Mouse (Mus musculus) cortical plate, adult 2 months (tissue): ENCODE measurements at regions not wholly inside any gene's neighbourhood (a gene's known extent, or its start where the extent isn't known, plus 50 kb on each side); places are given as distances from the start of the nearest gene placed in this dataset.

Experiments used
- H3K27ac ChIP-seq: fragments of 200-500 bp; 2 replicates; pipeline ENCODE4 v1.5.1; 2012; ENCODE audit warnings: low read length, control low read depth, inconsistent platforms; ENCODE audit not compliant: insufficient read depth
- H3K4me1 ChIP-seq: fragments of 200-500 bp; 2 replicates; pipeline ENCODE4 v1.6.1; 2011; ENCODE audit warnings: low read length; ENCODE audit not compliant: control insufficient read depth, insufficient read depth
- H3K4me3 ChIP-seq: fragments of 200-500 bp; 2 replicates; pipeline ENCODE4 v1.5.1; 2011; ENCODE audit warnings: mild to moderate bottlenecking, low read length, control low read depth; ENCODE audit not compliant: insufficient read depth
- CTCF ChIP-seq: fragments of 200-500 bp; IDR thresholded peaks from 2 replicates; pipeline ENCODE4 v1.5.1; 2011; ENCODE audit warnings: mild to moderate bottlenecking, control low read depth, low read length; ENCODE audit not compliant: insufficient read depth; ENCODE audit errors: extremely low read depth
- POLR2A ChIP-seq: fragments of 200-500 bp; IDR thresholded peaks from 2 replicates; pipeline ENCODE4 v1.6.1; 2011; ENCODE audit warnings: mild to moderate bottlenecking, low read length, control low read depth; ENCODE audit not compliant: insufficient read depth; ENCODE audit errors: extremely low read depth

DNA sequence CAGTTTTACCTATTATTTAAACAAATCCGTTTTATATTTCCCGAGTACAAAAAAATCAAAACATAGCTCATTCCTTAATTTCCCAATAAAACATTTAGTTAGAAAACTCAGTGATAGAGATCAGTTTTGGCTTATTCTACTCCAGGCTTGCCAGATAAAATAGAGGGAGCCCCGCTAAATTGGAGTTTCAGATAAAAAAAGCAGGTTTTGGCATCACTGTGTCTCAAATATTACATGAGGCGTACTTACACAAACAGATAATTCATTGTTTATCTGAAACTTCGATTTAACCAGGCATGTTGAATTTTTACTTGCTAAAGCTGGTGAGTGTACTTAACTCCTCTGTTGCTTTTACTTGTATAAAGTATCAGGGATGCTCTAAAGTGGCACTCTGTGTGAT lies 121.5 kb downstream of the Sem1 start:
- Histone ChIP-seq H3K4me3 (no peak overlapping the region), H3K4me1 (no peaks in the 10 kb centered on the region), H3K27ac (no peak overlapping the region)
- no peak for TF ChIP-seq CTCF
- no peak for TF ChIP-seq POLR2A

DNA sequence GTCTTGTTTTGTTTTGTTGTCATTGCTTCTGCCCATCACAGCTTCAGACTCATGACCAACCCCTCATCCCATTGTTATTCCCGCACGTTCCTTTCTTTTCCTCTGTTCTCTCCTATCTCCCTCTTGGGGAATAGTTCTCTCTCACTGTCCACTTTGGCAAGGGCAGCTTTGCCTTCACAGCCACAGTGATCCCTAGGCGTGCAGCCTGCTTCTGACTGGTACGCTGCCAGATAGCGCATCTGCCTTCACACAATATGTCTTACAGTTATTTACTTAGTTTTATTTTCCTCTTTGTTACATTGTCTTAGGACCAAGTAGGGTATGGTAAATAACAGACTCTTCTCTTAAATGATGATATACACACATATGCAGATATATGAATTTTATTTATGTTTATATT lies 122.9 kb downstream of the Sem1 start:
- no peak overlapping the region for H3K27ac ChIP-seq
- H3K4me1 ChIP-seq = no peaks in the 10 kb centered on the region
- TF ChIP-seq CTCF (no peak), POLR2A (no peak)
- H3K4me3 ChIP-seq = no peak overlapping the region

DNA sequence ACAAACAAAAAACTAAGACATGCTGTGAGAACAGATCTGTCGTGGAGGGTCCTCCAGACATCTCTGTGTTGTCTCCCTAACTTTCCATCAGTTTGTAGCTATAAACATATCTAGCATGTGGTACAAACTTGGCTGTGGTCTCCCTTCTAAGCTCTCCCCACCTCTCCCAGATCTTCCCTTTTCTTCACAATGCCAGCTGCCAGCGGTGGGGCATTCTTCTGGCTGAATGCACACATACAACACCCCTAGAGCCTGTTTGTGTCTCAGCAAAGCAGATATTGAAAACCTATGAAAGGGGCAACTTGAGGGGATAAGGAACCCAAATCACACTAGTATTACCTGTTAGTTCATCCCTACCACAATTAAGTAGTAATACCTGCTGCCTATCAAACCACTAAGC lies 124.1 kb downstream of the Sem1 start:
- no peak overlapping the region for H3K4me3 ChIP-seq
- no peaks in the 10 kb centered on the region for H3K4me1 ChIP-seq
- TF ChIP-seq POLR2A = no peak
- TF ChIP-seq CTCF = no peak
- H3K27ac ChIP-seq = no peak overlapping the region

DNA sequence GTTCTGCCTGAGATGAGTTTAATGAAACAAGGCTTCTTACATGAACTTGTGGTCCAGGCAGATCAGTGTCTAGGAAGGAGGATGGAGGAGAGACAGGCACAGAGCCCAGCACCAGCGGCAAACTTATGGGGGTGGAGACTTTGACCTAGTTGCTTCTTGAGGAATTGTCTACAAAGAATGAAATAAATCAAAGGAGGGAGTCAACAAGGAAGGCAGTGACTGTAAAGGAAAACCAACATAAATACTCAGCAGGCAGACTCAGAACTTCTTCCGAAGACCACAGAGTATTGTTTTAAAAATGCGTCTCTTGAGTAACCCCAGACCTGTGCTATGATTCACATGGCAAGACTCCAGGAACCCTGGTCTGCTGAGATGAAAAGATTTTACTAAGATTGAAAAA lies 143.6 kb downstream of the Sem1 start:
- Histone ChIP-seq H3K27ac (no peak overlapping the region), H3K4me1 (no peaks in the 10 kb centered on the region), H3K4me3 (no peak overlapping the region)
- no peak for TF ChIP-seq POLR2A
- no peak for TF ChIP-seq CTCF

DNA sequence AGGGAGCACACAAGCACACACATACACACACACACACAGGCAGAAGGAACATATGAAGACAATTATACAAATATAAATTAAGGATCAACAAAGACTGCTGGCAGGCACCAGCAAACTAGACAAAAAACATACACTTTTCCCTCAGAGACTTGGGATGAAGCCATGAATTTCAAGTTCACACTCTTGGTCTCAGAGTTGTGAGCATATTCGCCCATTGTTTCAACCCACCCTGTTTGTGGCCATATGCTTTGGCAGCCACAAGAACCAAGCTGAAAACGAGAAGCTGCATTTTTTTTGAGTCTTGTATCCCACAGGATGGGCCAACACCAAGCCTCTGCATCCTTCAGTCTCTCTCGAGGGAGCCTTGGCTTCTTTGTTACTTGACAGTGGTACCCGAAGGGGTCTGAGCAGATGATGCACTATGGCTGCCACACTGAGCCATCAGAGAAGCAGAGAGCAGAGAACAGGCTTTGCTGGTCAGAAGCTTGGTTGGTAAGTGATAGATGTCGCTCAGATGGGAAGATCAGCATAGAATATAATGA lies 144.1 kb downstream of the Sem1 start:
- no peak for TF ChIP-seq CTCF
- H3K27ac ChIP-seq = no peak overlapping the region
- no peak overlapping the region for H3K4me3 ChIP-seq
- H3K4me1 ChIP-seq = no peaks in the 10 kb centered on the region

DNA sequence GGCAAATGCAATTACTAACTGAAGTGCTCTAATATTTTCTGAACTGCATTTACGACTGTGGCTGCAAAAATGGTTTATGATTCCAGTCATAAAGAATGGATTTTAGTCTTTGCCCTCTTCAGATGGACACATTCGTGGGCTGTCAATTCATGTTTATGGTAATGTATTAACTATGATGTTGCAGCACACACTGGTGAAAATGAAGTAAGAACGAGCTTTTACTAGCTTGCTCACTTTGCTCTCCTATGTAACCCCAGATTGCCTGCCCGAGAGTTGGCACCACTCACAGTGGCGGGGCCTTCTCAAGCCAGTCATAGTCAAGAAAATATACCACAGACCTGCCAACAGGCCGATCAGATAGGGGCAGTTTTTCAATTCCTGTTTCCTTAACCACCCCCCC lies 145.3 kb downstream of the Sem1 start:
- Histone ChIP-seq H3K4me3 (no peak overlapping the region), H3K4me1 (no peaks in the 10 kb centered on the region), H3K27ac (no peak overlapping the region)
- TF ChIP-seq CTCF (no peak), POLR2A (no peak)

DNA sequence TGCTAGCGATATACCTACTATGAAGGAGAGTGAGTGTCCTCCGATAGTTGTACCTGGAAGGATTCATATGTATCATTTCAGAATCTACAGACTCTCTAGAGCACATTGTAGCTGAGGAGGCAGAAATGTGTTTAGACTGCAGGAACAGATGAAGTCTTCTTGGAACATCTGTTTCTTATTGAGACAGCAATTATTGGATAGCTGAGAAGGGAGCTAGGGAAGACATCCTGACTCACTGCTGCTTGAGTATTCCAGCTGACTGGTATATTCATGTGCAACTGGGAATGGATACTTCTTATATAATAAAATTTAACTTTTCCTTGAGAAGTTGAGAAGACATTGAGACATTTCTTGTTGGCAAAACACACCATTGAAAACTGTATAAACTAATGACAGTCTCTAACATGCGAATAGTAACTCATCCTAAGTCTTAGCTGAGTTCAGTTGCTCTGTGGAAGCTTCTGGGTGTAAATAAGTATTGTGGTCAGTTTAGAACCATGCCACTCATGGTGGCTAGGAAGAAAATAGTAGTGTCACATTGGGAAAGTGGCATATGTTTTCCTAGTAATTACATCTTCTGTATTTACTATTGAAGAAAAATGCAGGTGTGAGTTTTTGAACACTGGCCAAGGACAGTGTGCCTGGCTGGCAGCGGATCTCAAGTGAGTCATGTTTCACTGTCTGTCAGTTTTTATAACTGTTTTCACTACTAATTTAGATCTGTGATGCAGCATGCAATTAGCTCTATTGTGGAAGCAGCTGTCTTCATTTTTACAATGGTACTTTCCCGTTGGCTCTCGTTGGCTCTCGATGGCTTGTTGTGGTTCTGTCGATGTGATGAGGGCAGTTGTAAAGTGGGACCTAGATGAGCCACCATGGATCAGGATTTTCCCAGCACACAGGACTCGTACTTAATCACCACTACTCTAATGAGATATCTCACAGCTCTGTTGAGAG lies 163.5 kb downstream of the Sem1 start:
- Histone ChIP-seq H3K4me3 (no peak overlapping the region), H3K4me1 (no peaks in the 10 kb centered on the region), H3K27ac (no peak overlapping the region)
- TF ChIP-seq CTCF (no peak), POLR2A (no peak)

DNA sequence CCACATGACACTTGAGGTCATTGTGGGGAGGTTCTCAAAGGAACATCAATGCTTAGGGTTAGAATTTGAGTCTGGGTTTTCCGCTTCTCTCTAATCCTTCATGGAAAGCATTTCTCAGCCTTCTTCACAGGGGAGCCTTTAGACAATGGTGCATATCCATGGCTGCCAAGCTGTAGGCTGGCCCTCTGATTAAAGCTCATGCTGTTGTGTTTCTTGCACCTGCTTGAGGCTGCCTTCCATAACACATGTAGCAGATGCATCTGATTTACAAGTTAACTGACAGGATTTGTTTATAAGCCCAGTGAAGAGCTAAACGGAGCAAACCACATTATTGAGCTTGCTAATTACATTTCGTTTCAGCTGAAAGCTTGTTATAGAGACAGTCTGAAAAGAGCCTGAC lies 180.5 kb downstream of the Sem1 start:
- no peak overlapping the region for H3K4me3 ChIP-seq
- TF ChIP-seq POLR2A (no peak), CTCF (no peak)
- no peak overlapping the region for H3K27ac ChIP-seq
- no peaks in the 10 kb centered on the region for H3K4me1 ChIP-seq

DNA sequence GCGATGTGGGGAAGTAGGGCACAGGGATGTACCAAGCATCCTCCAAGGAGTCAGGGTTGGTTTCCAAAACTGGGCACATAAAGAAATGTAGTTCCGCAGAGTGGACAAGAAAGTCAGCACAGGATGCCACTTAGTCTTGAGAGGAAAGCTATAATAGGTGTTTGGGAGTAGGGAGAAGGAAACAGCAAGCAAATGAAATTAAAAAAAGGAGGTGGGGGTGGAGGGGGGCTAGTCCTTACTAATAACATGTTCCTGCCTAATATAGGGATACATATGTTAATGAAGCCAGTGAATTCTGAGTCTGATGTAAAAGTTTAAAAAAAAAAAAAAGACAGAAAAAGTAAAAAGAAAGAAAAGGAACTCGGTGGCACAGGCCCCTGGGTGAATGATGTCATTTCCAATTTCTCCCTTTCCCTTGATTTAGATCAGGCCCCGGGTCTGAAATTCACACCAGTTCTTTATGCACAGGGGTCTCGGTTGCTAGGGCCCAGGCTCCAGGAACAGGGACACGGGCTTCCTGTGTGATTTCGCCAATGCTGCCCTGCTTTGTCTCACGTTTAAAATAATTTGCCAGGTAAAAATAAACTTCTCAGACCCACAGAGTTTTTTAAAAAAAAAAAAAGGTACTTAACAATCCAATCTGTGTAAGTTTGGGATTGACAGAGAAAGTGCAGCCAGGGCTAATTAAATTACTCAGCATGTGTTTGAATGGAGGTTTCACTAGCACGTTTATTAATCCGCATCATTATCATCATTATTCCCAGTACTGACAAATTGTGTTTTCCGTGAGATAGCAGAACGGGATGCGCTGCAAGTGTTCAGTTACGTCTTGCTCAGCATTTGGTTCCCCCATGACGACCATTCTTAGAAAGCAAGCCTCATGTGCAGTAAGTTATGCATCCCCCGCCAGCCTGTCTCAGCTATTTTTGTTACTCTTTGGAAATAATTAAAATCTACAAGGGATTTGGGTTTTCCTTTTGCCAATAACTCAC lies 172.8 kb upstream of the Slc25a13 start:
- H3K27ac ChIP-seq = no peak overlapping the region
- no peaks in the 10 kb centered on the region for H3K4me1 ChIP-seq
- TF ChIP-seq POLR2A = no peak
- no peak for TF ChIP-seq CTCF
- H3K4me3 ChIP-seq = no peak overlapping the region

DNA sequence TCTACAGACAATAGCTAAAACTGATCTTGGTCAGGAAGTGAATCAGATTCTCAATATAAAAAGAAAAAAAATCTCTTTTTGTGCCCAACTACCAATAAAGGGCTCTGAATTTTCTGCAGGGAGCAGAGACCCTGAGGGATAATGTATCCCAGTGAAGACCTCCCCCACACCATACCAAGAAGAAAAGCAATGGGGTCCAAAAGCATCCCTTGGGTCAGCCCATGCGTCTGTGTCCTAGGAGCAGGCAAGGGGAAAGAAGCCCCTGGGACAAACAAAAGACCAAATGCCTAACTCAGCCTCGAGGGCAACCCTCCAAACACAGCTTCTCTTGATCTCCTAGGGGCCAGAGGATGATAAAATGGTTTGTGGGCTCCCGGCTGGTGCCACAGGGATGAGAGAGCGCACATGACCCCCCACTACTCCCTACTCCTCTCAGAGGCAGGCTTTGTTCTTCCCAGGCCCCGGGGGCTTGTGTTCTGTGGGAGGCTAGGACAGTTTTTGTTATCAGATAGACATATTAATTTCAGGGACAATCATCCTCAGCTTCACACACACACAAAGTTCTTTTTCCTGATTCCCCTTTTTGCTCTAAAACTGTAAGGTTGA lies 172.0 kb upstream of the Slc25a13 start:
- Histone ChIP-seq H3K27ac (no peak overlapping the region), H3K4me3 (no peak overlapping the region), H3K4me1 (no peaks in the 10 kb centered on the region)
- TF ChIP-seq POLR2A = no peak
- TF ChIP-seq CTCF = no peak
